In the genomic region with DNA sequence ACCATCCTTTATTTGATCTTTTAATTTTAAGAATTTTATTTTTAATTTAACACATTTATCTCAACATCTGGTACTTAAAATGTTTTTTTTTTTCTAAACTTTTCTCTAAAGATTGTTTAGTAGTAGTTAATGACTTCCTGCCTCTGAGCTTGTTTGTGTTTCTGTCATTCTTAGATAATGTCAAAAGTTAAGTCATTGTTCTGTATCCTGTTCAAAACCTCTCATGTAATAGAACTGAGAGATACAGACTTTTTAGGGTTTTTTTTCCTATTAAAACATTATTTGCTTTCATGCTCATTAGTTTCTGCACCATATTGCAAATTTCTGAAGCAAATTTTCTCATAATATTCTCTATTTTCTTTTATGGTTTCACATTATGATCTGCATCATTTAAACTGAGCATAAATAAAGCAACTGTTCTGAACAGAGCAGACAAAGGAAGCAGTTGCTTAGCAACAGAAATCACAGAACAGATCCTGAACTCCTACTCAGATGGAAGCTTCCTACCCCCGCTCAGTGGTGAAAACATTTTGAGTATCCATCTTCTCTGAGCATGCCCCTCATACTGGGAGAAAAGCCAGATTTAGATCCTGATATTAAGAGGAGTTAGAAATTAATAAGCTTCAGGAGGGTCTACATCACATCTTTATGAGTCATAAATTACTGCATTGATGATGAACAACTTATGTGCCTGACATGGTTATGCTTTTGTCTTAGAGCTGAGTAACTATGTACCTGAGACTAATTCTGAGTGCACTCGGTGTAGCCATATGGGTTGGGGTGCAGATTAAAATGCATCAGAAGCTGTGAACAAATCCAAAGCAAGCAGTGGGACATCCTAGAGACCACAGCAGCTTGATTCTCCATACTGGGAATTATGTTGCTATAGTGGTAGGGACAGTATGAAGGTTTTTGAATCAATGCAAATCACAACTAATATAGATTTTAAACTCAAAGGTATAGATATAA, we compare ENCODE assay signal across 11 mouse cellular contexts.
A peak's percentile ranks its signal among the peaks of the same experiment; 100 is the strongest.
DNase-seq lines count a peak whose midpoint lies in the region; ATAC-seq and TF ChIP-seq lines count a peak whose summit lies in the region.
"Had no signal": no experiment of that assay in that cellular context is flagged by ENCODE, and none has a peak within 500 bp of the region (broad histone marks: within the 10 kb centered on the region; RNA-seq: fewer than 3 reads in every experiment).

No protein-coding gene starts in this region.

- no peak overlapping the region for H3K9ac ChIP-seq in embryonic facial prominence, embryonic 11.5 days (replicated peaks; ENCODE audit: low read length)
- H3K9ac ChIP-seq: heart, embryonic 12.5 days; kidney, embryonic 15.5 days; liver, embryonic 14.5 days had no signal

- peak; percentile 43 for DNase-seq in embryonic facial prominence, embryonic 11.5 days (ENCODE audit: low spot score)
- no peak for DNase-seq in embryonic facial prominence, embryonic 10.5 days (ENCODE audit: low spot score)
- peak; percentile 27 to 72 for DNase-seq in frontal cortex, postnatal 36 days (ENCODE audit: low spot score in 2 of 2)
- peak; percentile 65 to 72 for DNase-seq in left cerebral cortex, adult 9 months (ENCODE audit: low spot score in 2 of 2)
- DNase-seq in retina, postnatal 1 day, result peak; percentile 60
- no peak for DNase-seq in thymus, postnatal 25 days
- no peak for DNase-seq in heart, embryonic 10.5 days (ENCODE audit: low spot score)
- no peak for DNase-seq in lung, adult 2 months

- no peaks in the 10 kb centered on the region for H3K4me1 ChIP-seq in embryonic facial prominence, embryonic 11.5 days (ENCODE audit: control insufficient read depth, insufficient read depth, low read length)
- H3K4me1 ChIP-seq in embryonic facial prominence, embryonic 10.5 days, result no peaks in the 10 kb centered on the region
- H3K4me1 ChIP-seq in heart, embryonic 10.5 days, result no peaks in the 10 kb centered on the region
- no peaks in the 10 kb centered on the region for H3K4me1 ChIP-seq in lung, adult 2 months (ENCODE audit: control insufficient read depth, insufficient read depth, low read length)
- H3K4me1 ChIP-seq: heart, embryonic 12.5 days; kidney, embryonic 15.5 days had no signal

- H3K36me3 ChIP-seq in embryonic facial prominence, embryonic 11.5 days (replicated peaks; ENCODE audit: control insufficient read depth, insufficient read depth, low read depth, low read length), result no peaks in the 10 kb centered on the region
- no peaks in the 10 kb centered on the region for H3K36me3 ChIP-seq in embryonic facial prominence, embryonic 10.5 days (replicated peaks)
- H3K36me3 ChIP-seq in heart, embryonic 10.5 days, result no peaks in the 10 kb centered on the region
- H3K36me3 ChIP-seq: heart, embryonic 12.5 days; kidney, embryonic 15.5 days had no signal

- TF ChIP-seq CTCF in lung, adult 2 months (IDR thresholded peaks at IDR 0.05; ENCODE audit: insufficient read depth, low read length), result no peak

- 71% methylated on average over 2 of the region's 2 CpGs for WGBS in embryonic facial prominence, embryonic 11.5 days
- 76% methylated on average over 2 of the region's 2 CpGs for WGBS in embryonic facial prominence, embryonic 10.5 days
- WGBS in heart, embryonic 10.5 days, result 78% methylated on average over 2 of the region's 2 CpGs
- 54% methylated on average over 2 of the region's 2 CpGs for WGBS in lung, adult 2 months

- no peak for TF ChIP-seq POLR2A in lung, adult 2 months (IDR thresholded peaks at IDR 0.05; ENCODE audit: borderline replicate concordance, extremely low read depth, low read depth, low read length)

- no peaks in the 10 kb centered on the region for H3K9me3 ChIP-seq in embryonic facial prominence, embryonic 11.5 days (replicated peaks; ENCODE audit: control insufficient read depth, low read length)
- no peaks in the 10 kb centered on the region for H3K9me3 ChIP-seq in embryonic facial prominence, embryonic 10.5 days
- H3K9me3 ChIP-seq in heart, embryonic 10.5 days, result no peaks in the 10 kb centered on the region
- H3K9me3 ChIP-seq: heart, embryonic 12.5 days; kidney, embryonic 15.5 days had no signal

- no peak overlapping the region for H3K4me3 ChIP-seq in embryonic facial prominence, embryonic 11.5 days (ENCODE audit: low read depth, low read length)
- no peak overlapping the region for H3K4me3 ChIP-seq in embryonic facial prominence, embryonic 10.5 days
- no peak overlapping the region for H3K4me3 ChIP-seq in heart, embryonic 10.5 days
- no peak overlapping the region for H3K4me3 ChIP-seq in lung, adult 2 months (replicated peaks; ENCODE audit: extremely low read depth, low read depth, low read length)
- H3K4me3 ChIP-seq: heart, embryonic 12.5 days; kidney, embryonic 15.5 days had no signal

- H3K27me3 ChIP-seq in embryonic facial prominence, embryonic 11.5 days (ENCODE audit: control insufficient read depth, insufficient read depth, low read length), result no peaks in the 10 kb centered on the region
- H3K27me3 ChIP-seq in embryonic facial prominence, embryonic 10.5 days (replicated peaks; ENCODE audit: low read depth, poor library complexity, severe bottlenecking), result no peaks in the 10 kb centered on the region
- H3K27me3 ChIP-seq in heart, embryonic 10.5 days (ENCODE audit: insufficient read depth, poor library complexity, severe bottlenecking), result no peaks in the 10 kb centered on the region
- H3K27me3 ChIP-seq: heart, embryonic 12.5 days; kidney, embryonic 15.5 days had no signal

- no peak overlapping the region for H3K27ac ChIP-seq in embryonic facial prominence, embryonic 11.5 days (replicated peaks; ENCODE audit: low read depth, low read length)
- no peak overlapping the region for H3K27ac ChIP-seq in embryonic facial prominence, embryonic 10.5 days (replicated peaks)
- no peak overlapping the region for H3K27ac ChIP-seq in heart, embryonic 10.5 days
- H3K27ac ChIP-seq: kidney, embryonic 15.5 days; liver, embryonic 14.5 days had no signal

- no peak overlapping the region for H3K4me2 ChIP-seq in embryonic facial prominence, embryonic 11.5 days (ENCODE audit: low read depth, low read length)
- H3K4me2 ChIP-seq: heart, embryonic 12.5 days; kidney, embryonic 15.5 days had no signal

- no peak for ATAC-seq in embryonic facial prominence, embryonic 11.5 days (replicated peaks; ENCODE audit: insufficient number of reproducible peaks, low FRiP score, low TSS enrichment, low read depth)

Comparison
In these comparisons a context has a peak if more than half of its experiments do, and no peak if none do; other contexts are left out.
1. DNase-seq: peak in embryonic facial prominence, embryonic 11.5 days (single experiment), frontal cortex, postnatal 36 days (2 of 2), left cerebral cortex, adult 9 months (2 of 2) and retina, postnatal 1 day (single experiment); none in embryonic facial prominence, embryonic 10.5 days (single experiment), thymus, postnatal 25 days (single experiment), heart, embryonic 10.5 days (single experiment) and lung, adult 2 months (single experiment).